Mouse (Mus musculus) bone marrow, adult 2 months (tissue): ENCODE results near the gene Tmem87a.

Experiments used
- CTCF ChIP-seq: fragments of 200-500 bp; IDR thresholded peaks from 2 replicates; pipeline ENCODE4 v1.5.1; 2011; ENCODE audit warnings: low read length, control low read depth; ENCODE audit not compliant: control insufficient read depth, insufficient read depth
- POLR2A ChIP-seq: fragments of 200-500 bp; IDR thresholded peaks from 2 replicates; pipeline ENCODE4 v1.6.1; 2011; ENCODE audit warnings: low read depth, mild to moderate bottlenecking, control low read depth, low read length, borderline replicate concordance; ENCODE audit not compliant: control insufficient read depth

- TF ChIP-seq POLR2A, result no peak
- TF ChIP-seq CTCF, result no peak
Measured at GRCm38 (mm10) chr2:120424386-120424785, 20.5 kb upstream of the Tmem87a start.
